Mouse (Mus musculus) testis, adult 2 months (tissue): ENCODE measurements around the gene Rgs9.

ENCODE experiments used
- CTCF ChIP-seq: fragments of 200-500 bp; IDR thresholded peaks from 2 replicates; pipeline ENCODE4 v1.5.1; 2012; ENCODE audit warnings: low read depth, mild to moderate bottlenecking, inconsistent platforms, low read length, moderate library complexity; ENCODE audit not compliant: control insufficient read depth, insufficient read depth, insufficient replicate concordance
- POLR2A ChIP-seq: fragments of 200-500 bp; IDR thresholded peaks from 2 replicates; pipeline ENCODE4 v1.6.1; 2012; ENCODE audit warnings: low read depth, mild to moderate bottlenecking, inconsistent platforms, low read length, moderate library complexity; ENCODE audit not compliant: control insufficient read depth

- TF ChIP-seq CTCF (no peak), POLR2A (no peak)
Measured at GRCm38 (mm10) chr11:109257824-109258223, 40.1 kb downstream of the Rgs9 start.
